Mouse (Mus musculus): ENCODE data around the gene Fam155a.

Fam155a gene

DNA sequence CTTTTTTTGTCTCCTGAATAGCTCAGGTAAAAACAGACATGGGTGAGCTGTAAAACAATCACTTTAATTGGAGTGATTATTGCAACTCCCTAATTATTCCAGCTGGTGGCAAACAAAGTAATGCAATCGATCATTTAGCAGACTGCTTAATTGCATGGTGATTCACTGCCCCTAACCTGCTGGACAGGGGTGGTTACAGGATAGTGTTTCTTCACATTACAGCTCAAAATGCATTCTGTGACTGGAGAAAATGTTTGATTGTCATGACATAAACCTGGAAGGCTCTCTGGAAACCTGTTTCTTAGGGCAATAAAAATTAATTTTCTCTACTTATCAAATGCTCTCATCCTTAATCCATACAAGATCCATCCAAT is 276.7 kb downstream of the Fam155a start:
- in situ Hi-C loops (cut with MboI; ENCODE audit: unreplicated experiment in 2 of 2), result no loop called here

DNA sequence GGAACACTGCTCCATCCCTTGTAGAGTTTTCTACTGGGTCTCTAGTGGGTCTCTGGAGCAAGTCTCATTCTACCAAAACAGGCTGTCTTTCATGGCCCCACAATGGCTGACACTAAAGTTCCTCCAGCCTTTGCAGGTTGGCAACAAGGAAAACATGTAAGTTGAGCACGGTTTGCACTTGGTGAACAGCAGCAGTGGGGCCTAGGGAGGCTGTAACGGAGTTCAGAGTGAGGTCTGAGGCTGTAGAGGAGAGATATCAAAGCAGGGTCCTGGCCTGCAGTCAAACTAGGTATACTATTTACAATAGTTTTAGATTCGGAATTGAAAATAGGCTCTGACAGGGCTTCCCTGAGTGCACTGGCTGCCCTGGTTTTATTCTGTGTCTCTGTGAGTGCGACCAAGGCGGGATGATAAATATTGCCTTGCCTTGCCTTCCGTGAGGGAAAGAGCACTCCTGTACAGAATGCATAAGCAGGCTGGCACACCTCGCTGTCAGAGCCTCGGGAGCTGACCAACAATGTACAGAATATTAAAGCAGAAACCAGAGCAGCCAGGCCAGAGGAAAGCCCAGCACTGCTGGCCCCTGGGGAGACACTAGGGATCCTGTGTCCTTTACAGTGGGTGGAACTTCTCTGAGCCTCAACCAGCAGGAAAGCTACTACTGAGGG is 277.3 kb downstream of the Fam155a start:
- in situ Hi-C loops (cut with MboI; ENCODE audit: unreplicated experiment in 2 of 2), result no loop called here

DNA sequence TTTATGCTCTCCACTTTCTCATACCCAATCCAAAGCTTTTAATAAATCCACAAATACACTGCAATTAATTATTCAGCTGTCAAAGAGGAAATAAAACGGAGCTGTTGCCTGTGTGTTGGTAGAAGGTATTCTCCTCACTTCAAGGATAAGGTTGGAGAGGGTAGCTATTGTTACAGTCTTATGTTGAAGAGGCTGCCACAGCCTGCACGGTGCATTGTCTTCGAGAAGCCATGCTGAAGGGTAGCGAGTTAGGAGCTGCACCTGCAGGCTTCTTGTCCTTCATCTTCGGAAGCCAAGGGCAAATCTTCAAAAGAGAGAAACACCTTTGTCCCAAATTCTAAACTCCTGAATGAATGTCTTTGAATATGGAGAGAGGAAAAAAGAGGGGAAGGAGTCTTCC is 288.4 kb downstream of the Fam155a start:
- in situ Hi-C loops (cut with MboI; ENCODE audit: unreplicated experiment in 2 of 2), result no loop called here

DNA sequence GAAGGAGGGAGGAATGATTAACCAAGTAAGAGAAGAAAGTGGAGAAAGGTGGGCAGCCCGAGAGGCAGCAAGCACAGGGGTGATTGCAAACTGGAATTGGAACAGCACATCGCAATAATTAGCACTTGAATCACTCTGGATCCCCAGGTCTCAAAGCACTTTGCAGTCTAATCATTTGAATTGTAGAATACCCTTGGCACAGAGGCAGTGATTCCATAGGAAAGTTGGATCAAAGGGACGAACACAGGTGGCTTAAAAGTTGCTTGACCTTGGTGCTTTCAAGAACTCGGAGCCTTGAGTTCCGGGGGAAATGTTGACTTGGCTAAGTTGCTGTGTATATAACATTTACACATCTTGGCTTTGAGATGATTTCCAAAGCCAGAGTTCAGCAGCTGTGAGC is 299.7 kb downstream of the Fam155a start:
- in situ Hi-C loops (cut with MboI; ENCODE audit: unreplicated experiment in 2 of 2), result no loop called here

DNA sequence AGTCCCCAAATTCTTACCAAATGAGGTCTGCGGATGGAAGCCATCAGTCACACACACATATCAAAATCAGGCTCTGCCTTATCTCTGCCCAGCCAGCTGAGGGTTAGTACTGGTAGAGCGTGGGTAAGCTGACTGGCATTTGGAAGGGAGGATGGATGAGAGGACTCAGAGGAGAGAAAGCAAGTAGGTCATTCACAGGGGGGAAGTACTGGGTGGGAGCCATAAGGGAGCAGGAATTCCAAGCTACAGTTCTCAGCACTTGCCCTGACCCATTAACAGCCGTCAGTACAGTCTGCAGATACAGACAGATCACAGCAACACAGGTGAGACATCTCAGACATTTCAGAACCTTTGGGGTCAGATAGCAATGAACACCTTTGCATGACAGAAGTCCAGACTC is 300.8 kb downstream of the Fam155a start:
- in situ Hi-C loops (cut with MboI; ENCODE audit: unreplicated experiment in 2 of 2), result no loop called here

DNA sequence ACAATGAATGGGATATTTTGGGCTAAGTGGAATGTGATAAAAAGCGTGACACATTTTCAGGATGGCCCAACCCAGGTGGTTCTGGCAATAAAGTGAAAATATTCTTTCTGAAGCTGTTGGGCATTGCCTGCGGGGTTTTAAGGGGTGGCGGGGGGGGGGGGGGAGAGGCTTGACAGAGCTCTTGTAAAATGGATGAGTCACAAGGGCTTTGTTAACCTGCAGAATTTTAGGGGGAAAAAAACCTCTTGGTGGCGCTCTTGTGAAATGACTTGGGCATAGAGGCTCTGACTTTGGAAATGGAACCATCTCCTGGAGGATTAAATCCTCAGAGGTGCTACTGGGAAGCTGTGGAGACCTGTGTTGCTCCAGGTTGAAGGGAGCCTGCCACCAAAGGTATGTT is 309.9 kb downstream of the Fam155a start:
- in situ Hi-C loops (cut with MboI; ENCODE audit: unreplicated experiment in 2 of 2), result no loop called here

DNA sequence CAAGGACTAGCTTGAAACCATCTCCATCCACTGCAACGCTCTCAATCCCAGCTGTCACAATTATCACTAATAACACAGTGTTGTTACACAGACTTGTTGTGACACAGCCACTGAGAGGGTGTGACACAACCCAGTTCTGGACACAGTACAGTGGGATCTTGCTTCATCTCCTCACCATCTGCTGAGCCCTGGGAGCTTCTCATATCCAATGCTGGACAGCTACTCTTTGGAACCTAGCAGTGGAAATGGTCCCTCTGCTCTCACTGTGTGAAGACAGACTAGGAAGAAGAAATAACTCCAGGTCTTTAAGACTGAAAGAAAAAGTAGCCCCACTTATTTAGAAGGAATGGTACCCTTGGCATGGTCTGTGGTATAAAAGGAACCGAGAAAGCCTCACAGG is 310.3 kb downstream of the Fam155a start:
- in situ Hi-C loops (cut with MboI; ENCODE audit: unreplicated experiment in 2 of 2), result no loop called here

DNA sequence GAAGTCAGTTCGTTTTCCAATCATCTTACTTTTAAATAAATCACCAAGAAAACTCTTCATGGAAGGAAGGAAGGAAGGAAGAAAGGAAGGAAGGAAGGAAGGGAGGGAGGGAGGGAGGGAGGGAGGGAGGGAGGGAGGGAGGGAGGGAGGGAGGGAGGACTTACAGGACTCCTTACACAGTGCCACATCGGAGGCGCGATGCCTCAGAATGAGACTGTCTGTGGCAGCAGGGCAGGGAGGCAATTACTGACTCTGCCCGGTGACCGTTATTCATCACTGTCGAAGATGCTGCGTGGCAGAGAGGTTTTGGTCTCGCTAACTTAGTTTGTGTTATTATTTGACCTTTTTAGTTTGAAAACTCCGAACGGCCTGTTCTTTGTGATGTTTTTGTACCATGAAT is 312.3 kb downstream of the Fam155a start:
- in situ Hi-C loops (cut with MboI; ENCODE audit: unreplicated experiment in 2 of 2), result no loop called here

DNA sequence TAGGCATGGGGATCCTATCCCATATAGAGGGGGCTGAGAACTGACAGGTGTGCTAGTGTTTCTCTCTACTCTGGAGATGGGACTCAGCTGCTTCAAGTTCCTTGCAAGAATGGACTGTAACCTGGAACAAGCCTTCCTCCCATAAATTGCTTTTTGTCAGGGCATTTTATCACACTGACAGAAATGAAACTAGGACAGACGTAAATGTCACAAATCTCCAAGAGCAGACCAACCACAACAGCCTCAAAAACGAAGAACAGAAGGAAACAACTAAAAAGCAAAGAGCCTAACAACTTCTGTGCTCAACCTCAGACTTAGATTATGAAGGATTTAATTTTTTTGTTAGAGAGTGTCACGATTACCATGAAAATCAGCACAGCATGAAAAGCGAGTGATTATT is 315.8 kb downstream of the Fam155a start:
- in situ Hi-C loops (cut with MboI; ENCODE audit: unreplicated experiment in 2 of 2), result no loop called here

DNA sequence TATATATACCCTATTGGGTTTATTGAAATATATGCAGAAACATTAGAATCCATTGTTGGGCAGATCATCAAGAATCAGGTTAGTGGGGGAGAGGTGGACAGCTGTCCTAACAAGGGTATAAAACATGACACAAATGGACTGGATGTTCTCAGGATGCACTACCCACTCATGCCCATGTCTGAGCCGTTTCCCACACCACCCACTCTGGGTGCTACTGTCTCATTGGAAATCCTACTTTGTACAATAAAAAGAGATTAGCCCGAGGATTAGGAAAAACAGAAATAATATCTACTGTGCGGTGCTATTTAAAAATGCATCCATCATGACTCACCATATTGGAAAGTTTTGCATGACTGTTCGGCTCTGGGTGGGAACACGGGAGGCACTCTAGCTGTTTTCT is 317.2 kb downstream of the Fam155a start:
- in situ Hi-C loops (cut with MboI; ENCODE audit: unreplicated experiment in 2 of 2), result no loop called here

DNA sequence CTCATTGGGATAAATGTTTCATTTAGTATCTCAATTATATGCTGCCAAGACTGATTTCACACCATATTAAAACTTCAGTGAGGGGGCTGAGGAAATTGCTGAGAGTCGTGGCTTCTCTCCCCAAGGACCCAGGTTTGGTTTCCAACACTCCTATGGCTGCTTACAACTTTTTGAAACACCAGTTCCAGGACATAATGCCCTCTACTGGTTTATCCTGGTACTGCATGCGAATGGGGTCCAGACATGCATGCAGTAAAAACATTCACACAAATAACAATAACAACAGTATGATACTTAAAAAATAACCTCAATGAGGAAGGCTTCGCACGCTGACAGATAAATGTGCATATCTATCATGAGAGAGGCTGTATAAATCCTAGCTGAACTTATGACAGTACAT is 319.4 kb downstream of the Fam155a start:
- in situ Hi-C loops (cut with MboI; ENCODE audit: unreplicated experiment in 2 of 2), result no loop called here

DNA sequence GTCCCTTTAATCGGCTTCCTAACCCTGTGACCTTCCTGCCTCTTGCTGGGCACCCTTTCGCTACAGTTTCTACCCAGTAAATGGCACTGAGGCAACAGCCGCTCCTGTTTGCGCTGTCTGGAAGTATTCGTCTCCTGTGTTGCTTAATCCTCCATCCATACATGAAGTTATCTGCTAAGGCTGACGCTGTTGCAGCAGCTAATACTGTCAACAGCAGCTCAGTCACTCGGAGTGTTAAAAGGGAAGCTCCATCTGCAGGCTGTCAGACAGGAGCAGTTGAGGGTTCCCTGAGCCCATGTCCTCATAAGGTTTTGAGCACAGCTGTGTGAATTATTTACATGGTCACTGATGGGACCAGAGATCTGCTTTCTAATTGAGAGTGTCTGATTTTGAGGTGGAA is 322.3 kb downstream of the Fam155a start:
- in situ Hi-C loops (cut with MboI; ENCODE audit: unreplicated experiment in 2 of 2), result no loop called here

DNA sequence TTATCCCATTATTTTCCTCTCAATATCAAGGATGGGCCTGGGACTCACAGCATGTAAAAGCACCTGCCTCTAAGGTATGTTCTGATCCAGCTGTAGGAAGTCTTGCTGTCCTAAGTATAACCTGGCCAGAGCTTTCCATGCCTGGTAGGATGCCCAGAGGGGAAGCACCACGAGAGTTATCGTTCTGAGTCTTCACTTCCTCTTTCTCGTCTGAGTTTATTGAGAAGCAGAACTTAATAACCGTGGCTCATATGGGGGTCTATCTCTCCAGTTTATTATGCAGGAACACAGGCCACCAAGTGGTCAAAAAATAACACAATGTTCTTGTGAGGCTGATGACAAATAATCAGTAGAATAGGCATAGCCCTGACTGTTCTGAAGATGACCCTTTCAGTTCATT is 333.1 kb downstream of the Fam155a start:
- in situ Hi-C loops (cut with MboI; ENCODE audit: unreplicated experiment in 2 of 2), result no loop called here

DNA sequence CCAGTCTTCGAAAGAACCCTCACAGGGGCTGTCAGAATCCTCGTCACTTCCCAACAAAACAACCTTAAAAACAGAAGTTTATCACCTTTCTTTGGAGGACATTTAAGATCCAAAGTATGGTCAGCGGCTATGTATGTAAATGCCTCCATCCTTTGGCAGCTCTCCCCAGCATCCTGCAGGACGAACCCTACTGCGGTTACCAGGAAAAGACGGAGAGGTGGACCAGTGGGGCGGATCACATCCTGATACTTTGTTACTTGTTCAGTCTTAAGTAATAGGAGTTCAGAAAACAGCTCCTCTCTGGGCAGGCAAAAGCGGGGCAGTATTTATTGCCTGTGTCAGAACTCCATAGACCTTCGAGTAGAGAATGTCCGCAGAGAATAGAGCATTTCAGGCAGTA is 335.5 kb downstream of the Fam155a start:
- in situ Hi-C loops (cut with MboI; ENCODE audit: unreplicated experiment in 2 of 2), result no loop called here

DNA sequence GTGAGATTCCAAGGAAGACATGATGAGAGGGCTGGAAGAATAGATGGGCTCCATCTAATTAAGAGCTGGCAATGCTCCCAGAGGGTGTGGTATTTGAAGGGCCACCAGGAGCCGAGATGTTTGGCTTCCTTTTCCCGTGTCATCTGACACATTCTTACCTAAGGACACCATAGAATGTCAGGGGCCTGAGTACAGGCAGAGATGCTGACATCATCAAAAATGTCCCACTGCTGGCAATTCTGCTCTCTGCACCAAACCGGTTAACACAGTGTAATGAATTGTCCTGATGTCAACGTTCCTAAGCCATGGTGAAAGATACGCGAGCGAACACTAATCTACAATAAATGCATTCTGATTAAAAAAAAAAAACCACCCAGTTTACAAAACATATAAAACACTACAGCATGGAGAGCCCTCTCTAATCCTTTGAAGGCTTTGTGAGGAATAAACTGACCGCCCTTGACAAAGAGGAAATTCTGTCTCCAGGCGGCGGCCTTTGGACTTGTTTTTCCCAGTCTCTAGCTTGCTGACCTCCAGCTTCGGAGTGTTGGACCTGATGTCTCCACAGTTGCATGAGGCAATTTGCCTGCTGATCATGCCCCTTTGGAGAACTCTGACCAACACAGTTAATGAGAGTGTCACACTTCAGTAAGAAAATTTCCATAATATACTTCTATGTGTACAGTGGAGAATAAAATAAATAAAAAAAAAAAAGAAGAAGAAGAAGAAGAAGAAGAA is 338.2 kb downstream of the Fam155a start:
- in situ Hi-C loops (cut with MboI; ENCODE audit: unreplicated experiment in 2 of 2), result no loop called here

DNA sequence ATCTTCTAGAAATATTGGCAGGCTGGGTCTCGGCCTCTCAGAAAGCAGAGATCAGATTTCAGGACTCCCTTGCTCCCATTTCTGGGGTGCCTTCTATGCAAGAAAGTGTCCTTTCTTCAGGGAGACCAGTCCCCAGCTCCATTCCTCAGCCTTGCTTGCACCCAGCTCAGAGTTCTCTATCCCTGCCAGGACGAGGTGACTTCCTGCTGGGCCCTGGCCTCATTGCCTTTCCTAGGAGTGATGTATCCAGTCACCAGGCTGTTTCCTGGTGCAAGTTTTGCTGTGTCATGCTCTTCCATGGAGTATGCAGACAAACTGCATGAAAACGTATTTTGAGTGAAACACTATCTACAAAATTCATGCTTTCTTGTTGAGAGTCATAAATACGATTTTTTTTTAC is 342.1 kb downstream of the Fam155a start:
- in situ Hi-C loops (cut with MboI; ENCODE audit: unreplicated experiment in 2 of 2), result no loop called here

DNA sequence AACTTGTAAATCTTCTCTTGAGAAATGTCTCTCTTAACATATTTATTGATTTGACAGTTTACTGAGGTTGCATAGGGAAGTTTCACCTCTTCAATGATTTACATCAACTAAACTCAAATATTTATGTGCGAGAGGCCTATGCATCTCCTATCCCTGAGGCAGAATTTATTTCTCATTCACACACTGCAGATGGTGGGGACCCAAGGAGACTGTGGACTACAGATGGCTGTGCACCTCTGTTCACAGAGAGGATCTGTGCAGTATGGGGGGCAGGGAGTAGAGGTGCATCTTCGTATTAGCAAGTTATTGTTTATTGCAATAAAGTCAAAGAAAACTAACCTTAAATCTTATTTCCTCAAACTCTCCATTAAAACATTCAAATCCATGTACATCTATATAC is 346.9 kb downstream of the Fam155a start:
- in situ Hi-C loops (cut with MboI; ENCODE audit: unreplicated experiment in 2 of 2), result no loop called here

DNA sequence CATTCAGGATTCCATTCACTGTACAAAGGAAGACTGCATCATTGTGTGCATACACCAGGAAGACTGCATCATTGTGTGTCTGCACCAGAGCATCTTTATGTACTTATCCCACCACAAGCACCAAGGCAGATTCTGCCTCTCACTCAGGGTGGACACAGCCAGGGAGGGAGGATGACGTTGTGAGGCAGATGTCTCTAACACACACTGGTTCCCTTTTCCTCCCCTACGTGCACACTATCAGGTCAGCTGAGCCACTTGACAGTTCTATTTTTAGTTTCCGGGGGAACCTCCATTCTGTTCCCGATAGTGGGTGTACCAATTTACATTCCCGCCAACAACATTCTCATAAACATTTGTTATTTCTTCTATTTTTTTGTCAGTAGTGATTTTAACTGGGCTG is 347.4 kb downstream of the Fam155a start:
- in situ Hi-C loops (cut with MboI; ENCODE audit: unreplicated experiment in 2 of 2), result no loop called here

DNA sequence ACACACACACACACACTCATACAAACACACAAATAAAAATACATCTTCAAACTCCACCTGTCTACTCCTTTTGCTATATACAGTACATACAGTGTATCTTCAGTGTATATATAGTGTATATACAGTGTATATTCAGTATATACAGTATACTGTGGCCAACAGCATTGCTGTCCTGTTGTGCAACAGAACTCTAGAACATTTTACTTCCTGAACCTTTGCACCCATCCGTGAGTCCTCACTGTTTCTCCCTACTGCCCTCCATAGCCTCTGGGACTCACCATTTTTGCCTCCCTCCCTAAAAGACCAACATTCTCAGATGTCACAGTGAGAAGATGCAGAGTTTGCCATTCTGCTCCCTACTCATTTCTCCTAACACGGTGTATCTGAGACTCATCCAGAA is 347.8 kb downstream of the Fam155a start:
- in situ Hi-C loops (cut with MboI; ENCODE audit: unreplicated experiment in 2 of 2), result no loop called here

DNA sequence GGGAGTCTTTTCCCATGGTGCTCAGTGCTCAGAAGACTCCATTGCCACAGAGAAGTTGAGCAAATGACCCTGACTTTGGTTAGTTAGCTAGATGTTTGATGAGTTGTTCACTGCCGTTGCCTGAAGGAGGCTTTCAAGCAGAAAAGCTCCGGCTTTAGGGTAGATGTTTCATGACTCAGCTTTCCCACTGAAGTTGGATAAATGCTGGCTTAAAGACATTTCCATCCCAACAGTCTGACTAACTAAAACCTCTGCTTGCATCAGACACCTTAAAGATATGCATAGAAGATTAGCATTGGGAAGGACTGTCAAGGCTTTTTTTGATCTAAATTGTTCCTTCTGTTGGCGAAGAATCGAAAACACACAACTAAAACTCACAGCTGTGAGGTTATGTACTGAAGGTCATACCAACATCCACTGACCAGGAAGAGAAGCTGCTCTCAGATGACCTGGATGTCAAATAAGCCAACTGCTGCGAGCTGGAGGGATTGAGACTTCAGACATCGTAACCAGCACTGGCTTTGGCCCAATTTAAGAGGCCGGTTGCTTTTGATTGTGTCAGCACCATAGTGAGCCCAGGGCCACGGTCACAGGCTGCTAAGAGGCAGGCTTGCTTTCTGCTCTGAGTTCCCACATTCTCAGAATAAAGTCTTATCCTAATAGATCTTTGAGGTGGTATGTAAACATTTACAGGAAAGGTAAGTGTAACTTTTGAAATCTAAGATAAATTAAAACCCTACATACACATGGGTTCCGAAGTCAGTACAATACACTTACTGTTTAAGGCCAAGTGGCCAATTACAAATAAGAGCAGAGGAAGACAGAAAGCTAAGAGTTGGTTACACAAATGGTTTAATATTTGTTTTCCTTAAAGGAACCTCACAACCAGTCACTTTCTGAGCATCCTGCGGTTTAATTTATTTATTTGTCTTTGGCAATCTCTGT is 351.8 kb downstream of the Fam155a start:
- in situ Hi-C loops (cut with MboI; ENCODE audit: unreplicated experiment in 2 of 2), result no loop called here

DNA sequence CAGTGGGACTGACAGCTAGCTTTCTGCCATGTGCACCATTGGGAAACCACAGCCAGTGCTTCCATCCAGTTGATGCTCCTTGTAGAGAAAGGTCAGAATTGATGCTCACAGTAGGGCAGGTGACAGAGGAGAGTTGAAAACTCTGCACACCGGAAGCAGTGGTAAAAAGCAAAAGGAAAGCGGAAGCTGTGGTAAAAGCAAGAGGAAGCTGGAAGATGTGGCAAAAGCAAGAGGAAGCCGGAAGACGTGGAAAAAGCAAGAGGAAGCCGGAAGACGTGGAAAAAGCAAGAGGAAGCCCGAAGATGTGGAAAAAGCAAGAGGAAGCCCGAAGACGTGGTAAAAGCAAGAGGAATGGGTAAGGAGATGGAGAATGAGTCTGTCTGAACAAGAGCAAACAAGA is 354.8 kb downstream of the Fam155a start:
- in situ Hi-C loops (cut with MboI; ENCODE audit: unreplicated experiment in 2 of 2), result no loop called here

DNA sequence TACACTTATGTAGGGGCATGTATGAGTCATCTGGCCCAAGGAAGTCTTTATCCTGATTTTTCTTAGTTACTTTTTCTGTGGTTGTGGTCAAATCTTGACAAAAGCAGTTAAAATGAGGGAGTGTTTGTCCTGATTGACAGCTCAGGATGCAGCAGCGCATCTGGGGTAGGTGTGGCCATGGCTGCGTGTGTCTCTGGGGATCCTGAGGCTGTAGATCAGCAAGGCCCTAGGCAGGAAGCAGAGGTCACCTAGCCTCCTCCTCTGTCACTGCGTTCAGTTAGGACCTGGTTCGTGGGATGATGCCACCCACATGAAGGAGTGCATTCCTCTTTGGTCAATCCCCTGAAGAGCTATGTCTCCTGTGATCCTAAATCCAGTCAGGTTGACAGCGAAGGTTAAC is 362.5 kb downstream of the Fam155a start:
- in situ Hi-C loops (cut with MboI; ENCODE audit: unreplicated experiment in 2 of 2), result no loop called here
